Mouse (Mus musculus): ENCODE results near the gene Mxra7. TPM values are rescaled to one million over a fixed set of nuclear protein-coding genes. Genes with fewer than 3 reads are reported as not detected.
A peak's percentile ranks its signal among the peaks of the same experiment; 100 is the strongest.

Gene Mxra7
- polyA plus RNA-seq (2014; fragmentation: Nextera tagmentation; extraction: Ambion mirVana): 29.9 and 40.4 TPM in 2 replicates

DNA sequence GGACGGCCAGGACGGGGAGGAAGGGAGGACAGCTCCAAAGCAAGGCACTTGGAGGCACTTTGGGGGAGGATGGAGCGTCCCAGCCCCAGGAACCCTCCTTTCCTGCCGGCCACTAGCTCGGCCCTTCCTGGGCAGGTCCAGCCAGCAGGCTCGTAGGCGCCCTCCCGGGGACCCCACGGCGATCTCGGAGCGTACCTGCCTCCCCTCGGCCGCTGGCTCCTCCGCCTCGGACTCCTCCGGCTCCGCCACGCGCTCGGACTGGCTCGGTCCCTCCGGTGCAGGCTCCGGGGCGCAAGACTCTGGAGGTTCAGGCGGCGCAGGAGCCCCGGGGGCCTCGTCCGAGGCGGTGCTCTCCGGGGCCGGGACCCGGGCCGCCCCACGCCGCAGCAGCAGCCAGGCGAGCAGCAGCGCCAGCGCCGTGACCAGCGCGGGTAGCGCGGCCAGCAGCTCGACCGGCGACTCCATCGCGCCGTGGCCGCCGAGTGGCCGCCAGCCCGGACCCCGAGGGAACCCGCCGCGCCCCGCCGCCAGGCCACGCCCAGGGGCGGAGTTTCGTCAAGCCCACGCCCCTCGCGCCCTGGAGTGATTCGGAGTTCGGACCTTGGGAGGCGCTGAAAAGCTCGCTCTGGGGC lies at the start of gene Mxra7:
Mxra7 (minus strand) TSS at position 513 of the 632 bp plus-strand sequence.
- ATAC-seq (ENCODE audit: low read depth): peak; percentile 35; the same call in 1 of the 2 replicates
- Histone ChIP-seq H3K27ac (ENCODE audit: low read depth, low read length) (peak within 1 kb of the TSS; percentile 69), H3K4me3 (ENCODE audit: low read depth, low read length) (peak within 1 kb of the TSS; percentile 62), H3K9ac (replicated peaks; ENCODE audit: low read depth, low read length) (peak within 1 kb of the TSS; percentile 87), H3K36me3 (ENCODE audit: control insufficient read depth, insufficient read depth, low read length) (peaks cover 3% of the 10 kb centered on the region; the same call in 1 of the 2 replicates), H3K4me1 (ENCODE audit: control insufficient read depth, insufficient read depth, low read length) (peaks cover 18% of the 10 kb centered on the region), H3K27me3 (ENCODE audit: control insufficient read depth, insufficient read depth, low read length) (no peaks in the 10 kb centered on the region), H3K4me2 (ENCODE audit: low read depth, low read length) (peak within 1 kb of the TSS; percentile 91), H3K9me3 (ENCODE audit: control insufficient read depth, low read length) (no peaks in the 10 kb centered on the region)
- WGBS: under 1% methylated on average over 57 of the region's 71 CpGs

DNA sequence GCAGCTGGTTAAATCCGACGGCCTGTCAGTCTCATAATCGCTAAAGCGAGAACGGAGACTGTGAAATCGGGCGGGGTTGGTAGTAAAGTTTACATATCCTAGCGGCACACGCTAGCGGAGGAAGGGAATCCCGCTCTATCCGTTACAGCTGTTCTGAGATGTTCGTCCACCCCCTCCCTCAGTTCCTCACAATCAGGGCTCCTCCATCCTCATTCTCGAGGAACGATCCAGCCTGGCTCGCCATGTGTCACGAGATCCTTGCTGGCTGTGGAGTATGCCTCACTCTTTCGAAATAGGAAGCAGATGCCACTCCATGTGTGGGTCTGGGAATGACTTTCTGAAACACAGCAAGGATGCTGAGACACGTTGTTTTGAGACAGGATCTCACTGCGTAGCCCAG lies 46.1 kb upstream of the Mxra7 start:
- Histone ChIP-seq H3K4me1 (ENCODE audit: control insufficient read depth, insufficient read depth, low read length) (no peaks in the 10 kb centered on the region), H3K27ac (ENCODE audit: low read depth, low read length) (no peak overlapping the region), H3K4me2 (ENCODE audit: low read depth, low read length) (no peak overlapping the region), H3K9me3 (ENCODE audit: control insufficient read depth, low read length) (no peaks in the 10 kb centered on the region), H3K4me3 (ENCODE audit: low read depth, low read length) (no peak overlapping the region), H3K27me3 (ENCODE audit: control insufficient read depth, insufficient read depth, low read length) (no peaks in the 10 kb centered on the region), H3K36me3 (ENCODE audit: control insufficient read depth, insufficient read depth, low read length) (peaks cover 28% of the 10 kb centered on the region), H3K9ac (replicated peaks; ENCODE audit: low read depth, low read length) (no peak overlapping the region)
- ATAC-seq (ENCODE audit: low read depth): no peak
- WGBS: 91% methylated on average over 20 of the region's 20 CpGs

DNA sequence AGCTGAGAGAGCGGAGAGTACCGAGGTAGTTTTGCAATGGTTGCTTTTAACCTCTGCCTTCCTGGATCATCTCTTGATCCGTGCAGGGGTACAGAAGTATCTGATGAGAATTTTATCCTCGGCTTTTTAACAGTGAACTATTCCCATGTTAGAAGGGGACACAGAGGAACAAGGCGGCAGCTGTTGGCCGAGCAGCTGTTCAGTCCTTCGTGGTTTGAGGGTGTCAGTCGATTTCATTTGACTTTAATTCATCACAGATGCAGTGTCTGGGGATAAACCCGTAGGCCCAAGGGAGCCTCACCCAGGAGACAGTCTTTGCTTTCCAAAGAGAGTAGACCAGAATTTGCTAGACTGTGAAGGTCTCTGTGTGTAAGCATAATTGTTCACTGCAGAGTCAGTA lies 43.7 kb upstream of the Mxra7 start:
- H3K4me3 ChIP-seq (ENCODE audit: low read depth, low read length): no peak overlapping the region
- H3K36me3 ChIP-seq (ENCODE audit: control insufficient read depth, insufficient read depth, low read length): peaks cover 33% of the 10 kb centered on the region
- ATAC-seq (ENCODE audit: low read depth): no peak
- no peaks in the 10 kb centered on the region for H3K4me1 ChIP-seq (ENCODE audit: control insufficient read depth, insufficient read depth, low read length)
- no peak overlapping the region for H3K4me2 ChIP-seq (ENCODE audit: low read depth, low read length)
- whole genome bisulfite sequencing: 89% methylated on average over 9 of the region's 9 CpGs
- H3K9me3 ChIP-seq (ENCODE audit: control insufficient read depth, low read length): no peaks in the 10 kb centered on the region
- no peaks in the 10 kb centered on the region for H3K27me3 ChIP-seq (ENCODE audit: control insufficient read depth, insufficient read depth, low read length)
- H3K9ac ChIP-seq (replicated peaks; ENCODE audit: low read depth, low read length): no peak overlapping the region
- H3K27ac ChIP-seq (ENCODE audit: low read depth, low read length): no peak overlapping the region

DNA sequence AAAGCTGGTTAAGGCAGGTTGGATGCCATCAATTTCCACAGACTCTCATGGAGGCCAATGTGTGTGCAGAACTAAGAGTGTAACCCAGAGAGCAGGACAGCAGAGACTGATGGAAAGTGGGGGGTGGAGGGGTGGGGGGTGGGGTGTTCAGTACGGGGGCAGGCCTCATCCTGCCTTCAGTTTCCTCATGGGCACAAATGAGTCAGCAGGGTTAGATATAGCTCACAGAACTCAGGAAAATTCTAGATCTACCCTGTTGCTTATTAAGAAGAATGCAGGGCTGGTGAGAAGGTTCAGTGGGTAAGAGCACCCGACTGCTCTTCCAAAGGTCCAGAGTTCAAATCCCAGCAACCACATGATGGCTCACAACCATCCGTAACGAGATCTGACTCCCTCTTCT lies 41.8 kb upstream of the Mxra7 start:
- Histone ChIP-seq H3K36me3 (ENCODE audit: control insufficient read depth, insufficient read depth, low read length) (peaks cover 47% of the 10 kb centered on the region), H3K9ac (replicated peaks; ENCODE audit: low read depth, low read length) (no peak overlapping the region)

DNA sequence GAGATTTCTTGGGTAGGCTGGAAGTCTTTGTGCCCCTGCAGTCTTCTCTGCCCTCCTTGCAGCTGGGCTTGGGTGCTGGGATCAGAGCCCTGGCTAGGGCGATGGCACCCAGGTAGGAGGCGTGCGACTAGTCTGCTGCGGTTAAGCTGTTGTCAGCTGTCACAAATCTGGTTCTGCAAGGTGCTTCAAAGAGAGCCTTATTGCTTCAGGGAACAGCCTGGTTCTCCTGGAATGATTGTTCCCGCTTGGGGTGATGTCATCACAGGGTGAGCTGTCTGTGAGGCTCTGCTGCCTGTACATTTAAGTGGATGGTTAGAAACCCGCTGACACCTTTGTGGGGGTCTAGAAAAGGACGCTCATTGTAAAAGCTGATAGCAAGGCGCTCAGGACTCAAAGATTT lies 41.4 kb upstream of the Mxra7 start:
- H3K27me3 ChIP-seq (ENCODE audit: control insufficient read depth, insufficient read depth, low read length): no peaks in the 10 kb centered on the region
- 93% methylated on average over 8 of the region's 8 CpGs for WGBS
- no peak overlapping the region for H3K27ac ChIP-seq (ENCODE audit: low read depth, low read length)
- no peaks in the 10 kb centered on the region for H3K9me3 ChIP-seq (ENCODE audit: control insufficient read depth, low read length)
- no peak overlapping the region for H3K9ac ChIP-seq (replicated peaks; ENCODE audit: low read depth, low read length)
- H3K36me3 ChIP-seq (ENCODE audit: control insufficient read depth, insufficient read depth, low read length): peaks cover 48% of the 10 kb centered on the region
- H3K4me2 ChIP-seq (ENCODE audit: low read depth, low read length): no peak overlapping the region
- ATAC-seq (ENCODE audit: low read depth): no peak
- no peak overlapping the region for H3K4me3 ChIP-seq (ENCODE audit: low read depth, low read length)
- no peaks in the 10 kb centered on the region for H3K4me1 ChIP-seq (ENCODE audit: control insufficient read depth, insufficient read depth, low read length)

More for the DNA sequence above, 41.8 kb upstream of the Mxra7 start:
- no peaks in the 10 kb centered on the region for H3K9me3 ChIP-seq (ENCODE audit: control insufficient read depth, low read length)
- 90% methylated on average over 4 of the region's 4 CpGs for WGBS
- H3K27me3 ChIP-seq (ENCODE audit: control insufficient read depth, insufficient read depth, low read length): no peaks in the 10 kb centered on the region
- no peak overlapping the region for H3K4me3 ChIP-seq (ENCODE audit: low read depth, low read length)
- ATAC-seq (ENCODE audit: low read depth): no peak
- H3K4me1 ChIP-seq (ENCODE audit: control insufficient read depth, insufficient read depth, low read length): no peaks in the 10 kb centered on the region
- H3K27ac ChIP-seq (ENCODE audit: low read depth, low read length): no peak overlapping the region
- no peak overlapping the region for H3K4me2 ChIP-seq (ENCODE audit: low read depth, low read length)

DNA sequence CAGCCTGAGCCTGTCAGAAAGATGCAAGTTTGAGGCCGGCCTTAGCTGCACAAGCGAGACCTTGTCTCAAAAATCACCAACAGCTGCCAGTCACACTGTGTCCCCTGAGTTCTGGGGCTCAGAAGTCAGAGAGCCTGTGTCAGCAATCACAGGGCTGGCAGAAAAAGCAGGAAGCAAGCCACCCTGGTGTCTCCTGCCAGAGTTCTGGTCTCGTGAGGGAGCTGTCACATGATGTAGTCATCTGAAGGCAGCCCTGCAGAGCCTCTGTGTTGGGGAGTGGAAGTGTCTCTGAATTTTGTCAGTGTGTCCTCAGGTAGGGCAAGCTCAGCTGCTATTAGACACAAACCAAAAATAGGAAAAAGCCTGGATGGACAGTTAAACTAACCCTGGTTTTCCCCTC lies 40.3 kb upstream of the Mxra7 start:
- Histone ChIP-seq H3K9ac (replicated peaks; ENCODE audit: low read depth, low read length) (no peak overlapping the region), H3K4me2 (ENCODE audit: low read depth, low read length) (no peak overlapping the region), H3K4me3 (ENCODE audit: low read depth, low read length) (no peak overlapping the region), H3K27me3 (ENCODE audit: control insufficient read depth, insufficient read depth, low read length) (no peaks in the 10 kb centered on the region), H3K27ac (ENCODE audit: low read depth, low read length) (no peak overlapping the region), H3K36me3 (ENCODE audit: control insufficient read depth, insufficient read depth, low read length) (peaks cover 51% of the 10 kb centered on the region), H3K9me3 (ENCODE audit: control insufficient read depth, low read length) (no peaks in the 10 kb centered on the region), H3K4me1 (ENCODE audit: control insufficient read depth, insufficient read depth, low read length) (no peaks in the 10 kb centered on the region)
- ATAC-seq (ENCODE audit: low read depth): no peak
- 76% methylated on average over 3 of the region's 3 CpGs for WGBS

DNA sequence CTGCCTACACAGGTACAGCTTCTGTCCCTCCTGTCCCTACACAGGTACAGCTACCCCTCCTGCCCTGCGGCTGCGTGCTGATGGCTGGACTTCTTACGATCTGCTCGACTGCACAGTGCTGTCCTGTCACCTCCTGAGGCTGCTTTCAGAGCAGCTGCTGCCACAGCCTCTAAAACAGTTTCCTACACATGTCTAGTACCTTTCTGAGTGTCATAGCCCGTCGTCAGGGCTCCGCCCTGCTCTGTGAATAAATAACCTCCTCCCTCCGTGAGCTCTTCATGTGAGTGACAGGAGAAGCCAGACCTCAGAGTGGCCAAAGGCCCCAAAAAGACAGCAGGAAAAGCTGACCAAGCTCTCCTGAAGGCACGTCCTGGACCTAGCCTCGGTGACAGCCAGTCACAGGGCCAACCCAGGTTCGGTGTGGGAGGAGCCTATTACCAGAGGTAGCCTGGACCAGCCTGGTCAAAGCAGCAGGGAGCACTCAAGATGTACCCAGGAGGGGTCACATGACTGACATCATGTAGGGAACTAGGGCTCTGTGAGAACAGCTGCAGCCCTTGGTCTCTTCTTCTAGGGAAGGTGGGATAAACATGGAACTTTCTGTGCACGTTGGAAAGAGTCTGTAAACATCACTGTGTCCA lies 38.2 kb upstream of the Mxra7 start:
- Histone ChIP-seq H3K9me3 (ENCODE audit: control insufficient read depth, low read length) (no peaks in the 10 kb centered on the region), H3K9ac (replicated peaks; ENCODE audit: low read depth, low read length) (no peak overlapping the region), H3K27me3 (ENCODE audit: control insufficient read depth, insufficient read depth, low read length) (no peaks in the 10 kb centered on the region), H3K36me3 (ENCODE audit: control insufficient read depth, insufficient read depth, low read length) (peaks cover 47% of the 10 kb centered on the region), H3K4me1 (ENCODE audit: control insufficient read depth, insufficient read depth, low read length) (no peaks in the 10 kb centered on the region), H3K4me2 (ENCODE audit: low read depth, low read length) (no peak overlapping the region), H3K4me3 (ENCODE audit: low read depth, low read length) (no peak overlapping the region), H3K27ac (ENCODE audit: low read depth, low read length) (no peak overlapping the region)
- no peak for ATAC-seq (ENCODE audit: low read depth)
- WGBS: 85% methylated on average over 12 of the region's 12 CpGs

DNA sequence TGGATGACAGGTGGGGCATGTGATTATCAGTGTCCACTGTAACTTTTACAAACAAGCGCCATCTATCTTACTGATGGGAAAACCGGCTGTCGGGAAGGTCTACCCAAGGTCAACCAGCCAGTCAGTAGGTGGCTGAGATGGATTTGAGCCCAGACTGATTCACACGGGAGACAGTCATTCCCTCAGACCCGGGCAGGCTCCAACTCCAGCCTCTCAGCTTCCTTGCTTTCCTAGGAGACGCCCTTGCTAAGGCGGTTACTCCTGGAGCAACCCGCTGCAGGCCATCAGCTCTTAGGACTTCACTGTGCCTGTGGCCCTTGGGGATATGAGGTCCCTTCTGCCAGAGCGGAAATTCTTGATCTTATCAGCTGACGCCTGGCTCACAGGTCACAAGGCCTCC lies 36.6 kb upstream of the Mxra7 start:
- WGBS: 86% methylated on average over 10 of the region's 10 CpGs
- Histone ChIP-seq H3K4me3 (ENCODE audit: low read depth, low read length) (no peak overlapping the region), H3K27me3 (ENCODE audit: control insufficient read depth, insufficient read depth, low read length) (no peaks in the 10 kb centered on the region), H3K4me1 (ENCODE audit: control insufficient read depth, insufficient read depth, low read length) (no peaks in the 10 kb centered on the region), H3K9me3 (ENCODE audit: control insufficient read depth, low read length) (no peaks in the 10 kb centered on the region), H3K36me3 (ENCODE audit: control insufficient read depth, insufficient read depth, low read length) (peaks cover 51% of the 10 kb centered on the region), H3K27ac (ENCODE audit: low read depth, low read length) (no peak overlapping the region), H3K9ac (replicated peaks; ENCODE audit: low read depth, low read length) (no peak overlapping the region), H3K4me2 (ENCODE audit: low read depth, low read length) (no peak overlapping the region)
- ATAC-seq (ENCODE audit: low read depth): no peak

DNA sequence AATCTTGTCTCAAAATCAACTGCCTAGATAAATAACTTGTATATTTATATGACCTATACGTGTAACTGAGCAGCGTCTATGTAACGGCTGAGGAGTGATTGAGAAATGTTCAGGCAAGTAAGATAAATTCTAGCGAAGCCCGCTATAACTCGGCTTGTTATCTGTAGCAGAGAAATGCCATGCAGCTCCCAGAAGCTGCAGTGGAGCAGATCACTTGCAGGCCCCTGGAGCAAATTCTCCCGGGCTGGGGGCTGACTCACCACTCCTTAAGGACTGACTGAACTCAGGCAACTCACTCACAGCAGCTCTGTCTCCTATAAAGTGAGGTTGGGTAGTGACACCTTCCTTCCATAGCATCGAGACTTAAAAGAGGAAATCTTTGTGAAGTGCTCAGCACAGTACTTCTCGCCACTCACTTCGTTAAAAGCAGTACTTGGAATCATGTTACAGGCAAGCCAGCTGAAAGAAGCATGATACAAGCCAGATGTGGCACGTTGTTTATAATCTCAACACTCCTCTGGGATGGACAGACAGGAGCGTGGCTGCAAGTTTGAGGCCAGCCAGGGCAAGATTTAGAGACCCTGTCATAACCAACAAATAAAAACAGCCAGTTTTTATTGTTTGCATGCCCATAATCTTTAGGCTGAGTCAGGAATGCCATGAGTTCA lies 29.5 kb upstream of the Mxra7 start:
- Histone ChIP-seq H3K27ac (ENCODE audit: low read depth, low read length) (no peak overlapping the region), H3K4me3 (ENCODE audit: low read depth, low read length) (no peak overlapping the region), H3K4me1 (ENCODE audit: control insufficient read depth, insufficient read depth, low read length) (peaks cover 13% of the 10 kb centered on the region; the same call in 1 of the 2 replicates), H3K4me2 (ENCODE audit: low read depth, low read length) (no peak overlapping the region), H3K36me3 (ENCODE audit: control insufficient read depth, insufficient read depth, low read length) (peaks cover 21% of the 10 kb centered on the region), H3K27me3 (ENCODE audit: control insufficient read depth, insufficient read depth, low read length) (no peaks in the 10 kb centered on the region), H3K9me3 (ENCODE audit: control insufficient read depth, low read length) (no peaks in the 10 kb centered on the region), H3K9ac (replicated peaks; ENCODE audit: low read depth, low read length) (no peak overlapping the region)
- no peak for ATAC-seq (ENCODE audit: low read depth)
- 85% methylated on average over 12 of the region's 12 CpGs for WGBS

Measured in neural tube, embryonic 14.5 days (tissue).